Mouse (Mus musculus): ENCODE measurements around the gene Gtf3c3. TPM values are rescaled to one million over a fixed set of nuclear protein-coding genes. Genes with fewer than 3 reads are reported as not detected.

Gene Gtf3c3
- 10 to 100 TPM; 16.9 to 23.4 TPM for total RNA-seq (2021)
- long read RNA-seq, experiment 1, full-length matches to known transcripts, result 8 of 12 reads
- long read RNA-seq, experiment 1, partial matches to known transcripts, result 4 of 12 reads
- long read RNA-seq, experiment 1, other reads (novel, unspliced or antisense), result 0 of 12 reads
- long read RNA-seq, experiment 2, full-length matches to known transcripts, result 1 of 1 reads
- long read RNA-seq, experiment 2, partial matches to known transcripts, result 0 of 1 reads
- long read RNA-seq, experiment 2, other reads (novel, unspliced or antisense), result 0 of 1 reads

DNA sequence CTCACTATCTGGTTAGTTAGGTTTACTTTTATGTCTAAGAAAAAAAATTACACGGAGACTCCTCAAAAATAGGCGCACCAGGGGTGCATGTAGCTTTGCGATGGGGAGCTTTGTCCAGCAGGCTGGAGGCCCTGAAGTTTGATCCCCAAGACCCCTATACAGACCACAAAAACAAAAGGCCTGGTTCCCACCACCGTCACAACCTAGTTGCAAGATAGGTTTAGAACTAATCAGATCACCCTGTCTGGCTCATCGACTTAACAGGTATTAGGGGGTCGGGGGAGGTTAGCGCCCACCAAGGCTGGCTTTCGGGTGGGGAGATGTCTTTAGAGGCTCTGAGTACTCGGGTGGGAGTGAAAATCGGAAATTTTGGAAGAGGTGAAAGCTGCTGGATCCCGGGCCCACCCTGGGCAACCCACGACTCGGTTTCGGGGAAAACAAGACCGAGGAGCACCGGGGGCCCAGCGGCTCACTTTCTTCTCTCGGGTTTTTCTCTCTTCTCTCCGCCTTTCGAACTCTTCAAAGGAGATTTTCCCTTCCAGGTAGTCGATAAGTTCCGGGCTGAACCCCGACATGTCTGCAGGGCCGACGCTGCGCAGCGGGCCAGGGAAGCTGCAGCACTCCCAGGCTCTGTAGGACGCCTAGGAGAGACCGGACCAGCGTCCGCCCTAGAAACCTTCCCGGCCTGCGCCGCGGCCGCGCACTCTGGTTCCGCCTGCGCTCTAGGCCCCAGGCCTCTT is at the start of gene Gtf3c3:
Gene Gtf3c3, minus strand, starts transcription at position 632 of the 740 bp plus-strand sequence.
- DNase-seq, result peak; percentile 84 to 85

- DNase-seq, result no peak
Measured at GRCm38 (mm10) chr1:54484744-54485420, 46.1 kb upstream of the Gtf3c3 start.

DNA sequence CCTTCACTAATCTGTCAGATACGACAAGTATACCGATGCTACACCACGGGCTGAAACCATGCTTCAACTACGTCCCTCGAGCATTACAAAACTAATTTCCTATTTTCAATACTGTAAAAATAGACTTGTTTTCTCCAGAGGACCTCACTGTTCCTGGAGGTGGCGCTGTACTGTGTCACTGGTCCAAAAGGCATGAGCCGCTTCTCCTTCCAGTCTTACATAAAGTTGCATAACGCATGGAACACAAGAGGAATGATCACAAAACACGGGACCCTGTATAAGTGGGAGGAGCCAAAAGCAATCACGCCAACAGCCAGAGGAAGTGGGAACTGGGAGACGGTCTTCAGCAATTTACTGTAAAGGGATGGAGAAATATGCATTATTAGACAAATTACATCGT is 41.7 kb upstream of the Gtf3c3 start:
- DNase-seq, result no peak

GRCm38 (mm10) chr1:54468662-54469061 is 29.9 kb upstream of the Gtf3c3 start:
- no peak for DNase-seq

- DNase-seq, result no peak
Measured at GRCm38 (mm10) chr1:54467366-54467765, 28.6 kb upstream of the Gtf3c3 start.

GRCm38 (mm10) chr1:54452116-54452515 is 13.3 kb upstream of the Gtf3c3 start:
- DNase-seq, result no peak

- DNase-seq, result no peak
Measured at GRCm38 (mm10) chr1:54448833-54449232, 10.1 kb upstream of the Gtf3c3 start.

GRCm38 (mm10) chr1:54443641-54444040 is 4.9 kb upstream of the Gtf3c3 start:
- DNase-seq, result no peak

DNA sequence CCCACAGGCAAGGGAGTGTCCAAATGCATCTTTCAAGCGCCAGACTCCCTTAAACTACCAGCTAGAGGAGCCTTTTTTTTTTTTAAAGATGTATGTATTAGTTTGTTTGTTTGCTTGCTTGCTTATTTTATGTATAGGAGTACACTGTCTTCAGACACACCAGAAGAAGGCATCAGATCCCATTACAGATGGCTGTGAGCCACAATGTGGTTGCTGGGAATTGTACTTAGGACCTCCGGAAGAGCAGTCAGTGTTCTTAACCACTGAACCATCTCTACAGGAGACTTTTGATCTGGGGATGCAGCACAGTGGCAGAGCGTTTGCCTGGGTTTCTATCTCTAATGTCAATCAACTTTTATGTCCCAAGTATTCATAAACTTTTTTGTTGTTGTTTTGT is 307 bp upstream of the Gtf3c3 start:
- DNase-seq, result no peak

GRCm38 (mm10) chr1:54422195-54422750 is 16.5 kb downstream of the Gtf3c3 start:
- DNase-seq, result peak; percentile 16 to 50

- no peak for DNase-seq
Measured at GRCm38 (mm10) chr1:54421670-54422069, 17.1 kb downstream of the Gtf3c3 start.

DNA sequence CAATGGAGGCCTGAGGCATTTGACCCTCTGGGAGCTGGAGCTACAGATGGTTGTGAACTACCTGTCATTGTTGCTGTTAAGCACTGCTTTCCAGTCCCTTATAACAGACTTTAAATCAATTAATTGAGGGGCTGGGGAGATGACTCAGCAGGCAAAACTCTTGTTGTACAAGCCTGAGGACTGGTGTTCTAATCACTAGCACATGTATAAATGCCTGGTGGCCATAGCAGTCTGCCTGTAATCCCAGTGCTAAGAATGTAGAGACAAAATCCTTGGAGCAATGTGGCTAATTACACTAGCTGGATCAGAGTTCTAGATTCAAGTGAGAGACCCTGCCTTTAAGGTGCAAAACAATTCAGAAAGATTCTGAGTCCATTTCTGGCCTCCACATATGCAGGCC is 36.0 kb downstream of the Gtf3c3 start:
- no peak for DNase-seq

- DNase-seq, result no peak
Measured at GRCm38 (mm10) chr1:54384221-54384620, 54.5 kb downstream of the Gtf3c3 start.

DNA sequence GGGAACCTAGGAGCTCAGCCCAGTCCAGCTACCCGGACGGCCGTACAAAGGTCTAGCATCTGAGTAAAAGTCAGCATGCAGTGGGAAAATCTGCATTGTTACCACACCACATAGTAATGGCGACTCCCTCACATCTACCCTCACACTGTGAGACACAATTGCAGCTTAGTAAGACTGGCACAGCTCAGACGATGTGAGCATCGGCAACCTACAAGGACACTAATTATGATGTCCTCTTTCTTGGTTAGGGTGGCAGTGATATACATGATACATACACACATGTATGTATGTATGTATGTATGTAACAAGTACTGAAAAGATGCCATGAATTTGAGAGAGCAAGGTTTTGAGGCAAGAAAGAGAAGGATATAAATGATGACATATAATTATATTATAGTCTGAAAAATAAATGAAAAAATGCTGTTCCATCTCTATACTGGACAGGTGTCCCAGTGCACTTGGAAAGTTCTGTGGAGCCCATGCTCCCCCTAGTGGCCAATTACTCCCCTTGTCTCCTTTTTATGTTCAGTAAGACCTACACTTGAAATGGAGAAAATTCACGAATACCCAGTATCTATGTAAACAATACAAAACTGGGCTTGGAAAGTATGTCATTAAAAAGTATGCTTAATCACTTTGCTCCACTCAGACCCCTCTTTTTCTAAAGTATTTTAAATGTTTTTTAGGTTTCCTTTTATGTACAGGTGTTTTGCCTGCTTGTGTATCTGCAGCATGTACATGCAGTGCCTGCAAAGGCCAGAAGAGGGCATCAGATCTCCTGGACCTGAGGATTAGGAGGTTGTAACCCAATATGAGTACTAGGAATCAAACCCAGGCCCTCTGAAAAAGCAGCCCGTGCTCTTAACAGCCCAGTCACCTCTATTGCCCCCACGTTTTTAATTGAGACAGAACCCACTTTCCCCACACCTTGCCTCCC is 57.5 kb downstream of the Gtf3c3 start:
- DNase-seq, result peak; percentile 56 to 70

GRCm38 (mm10) chr1:54377506-54378051 is 61.2 kb downstream of the Gtf3c3 start:
- DNase-seq, result peak in 1 of 2 experiments; percentile 6

DNA sequence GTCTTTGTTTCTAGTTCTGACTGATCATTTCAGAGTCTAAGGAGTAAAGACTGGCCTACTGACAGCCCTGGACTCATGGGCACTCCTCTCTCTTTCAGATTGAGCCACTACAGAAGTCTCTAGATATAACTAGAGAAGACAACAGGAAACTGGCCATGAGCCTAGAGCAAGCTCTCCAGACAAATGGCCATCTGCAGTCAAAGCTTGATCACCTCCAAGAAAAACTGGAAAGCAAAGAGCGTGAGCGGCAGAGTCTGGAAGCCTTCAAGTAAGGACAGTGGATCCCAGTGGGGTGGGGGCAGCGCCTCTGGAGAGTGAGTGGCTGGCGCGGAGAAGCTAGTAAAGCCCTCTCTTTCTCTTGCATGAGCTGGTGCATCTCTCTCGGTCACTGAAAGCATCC is 82.2 kb downstream of the Gtf3c3 start:
- DNase-seq, result no peak

DNA sequence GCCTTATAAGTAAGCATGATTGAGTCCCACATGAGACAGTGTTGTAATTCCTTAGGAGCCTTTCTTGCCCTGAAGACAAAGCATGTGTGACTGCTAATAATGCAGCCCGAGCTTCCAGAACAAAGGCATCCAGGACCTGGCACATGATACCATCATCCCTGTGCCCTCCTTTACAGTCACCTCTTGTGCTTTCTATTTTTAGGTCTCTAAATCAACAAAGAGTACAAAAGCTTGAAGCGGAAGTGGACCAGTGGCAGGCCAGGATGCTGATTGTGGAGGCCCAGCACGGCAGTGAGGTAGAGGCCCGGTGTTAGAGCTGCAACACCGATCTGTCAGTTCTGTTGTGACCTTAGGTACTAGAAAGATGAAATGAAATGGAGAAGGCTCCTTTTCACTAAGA is 83.3 kb downstream of the Gtf3c3 start:
- no peak for DNase-seq

GRCm38 (mm10) chr1:54354786-54355185 is 84.0 kb downstream of the Gtf3c3 start:
- no peak for DNase-seq

Measured in adrenal gland, postnatal 36 days (tissue).